Mouse (Mus musculus): ENCODE data around the gene Kirrel3. TPM values are rescaled to one million over a fixed set of nuclear protein-coding genes. Genes with fewer than 3 reads are reported as not detected.

Gene Kirrel3
- polyA plus RNA-seq, 1 experiment: 10.9 TPM

- DNase-seq (ENCODE audit: low read depth): no peak
These were observed 570.0 kb downstream of the Kirrel3 start for GRCm38 (mm10) chr9:35055528-35056330.

GRCm38 (mm10) chr9:35056611-35057010, 570.9 kb downstream of the Kirrel3 start:
- DNase-seq (ENCODE audit: low read depth): no peak

- DNase-seq (ENCODE audit: low read depth): no peak
These were observed 571.9 kb downstream of the Kirrel3 start for GRCm38 (mm10) chr9:35057631-35058030.

- no peak for DNase-seq (ENCODE audit: low read depth)
These were observed 572.5 kb downstream of the Kirrel3 start for GRCm38 (mm10) chr9:35058186-35058585.

- peak; percentile 52 for DNase-seq (ENCODE audit: low read depth)
These were observed 573.1 kb downstream of the Kirrel3 start for GRCm38 (mm10) chr9:35058596-35059354.

GRCm38 (mm10) chr9:35059881-35060280, 574.2 kb downstream of the Kirrel3 start:
- no peak for DNase-seq (ENCODE audit: low read depth)

- DNase-seq (ENCODE audit: low read depth): no peak
These were observed 575.8 kb downstream of the Kirrel3 start for GRCm38 (mm10) chr9:35061446-35061845.

Data from gonadal fat pad, adult 2 months (tissue).